Mouse (Mus musculus): ENCODE measurements around the gene Lrrc41.

DNA sequence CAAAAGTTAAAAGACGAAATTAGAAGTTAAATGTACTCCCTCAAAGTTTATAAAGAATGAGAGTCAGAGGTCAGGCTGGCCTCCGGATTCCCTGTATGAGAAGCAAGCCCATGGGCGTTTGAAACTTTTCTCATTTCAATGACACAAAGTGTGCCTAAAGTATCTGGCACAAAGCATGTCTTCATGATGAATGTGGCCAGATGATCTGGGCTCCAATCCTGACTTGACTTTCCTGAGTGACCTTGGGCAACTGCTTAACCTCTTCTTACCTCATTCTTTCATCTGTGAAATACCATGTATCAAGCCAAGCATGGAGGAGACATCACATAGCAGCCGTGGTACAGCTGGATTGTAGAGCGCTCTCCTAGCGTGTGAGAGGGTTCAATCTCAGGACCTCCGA, 67.2 kb downstream of the Lrrc41 start:
- TF ChIP-seq POLR2A (IDR thresholded peaks at IDR 0.05; ENCODE audit: insufficient read depth, low read depth, low read length) (no peak), CTCF (IDR thresholded peaks at IDR 0.05; ENCODE audit: insufficient read depth, low read depth, low read length) (no peak)
